Mouse (Mus musculus): ENCODE results near the gene Schip1.

The Schip1 gene

DNA sequence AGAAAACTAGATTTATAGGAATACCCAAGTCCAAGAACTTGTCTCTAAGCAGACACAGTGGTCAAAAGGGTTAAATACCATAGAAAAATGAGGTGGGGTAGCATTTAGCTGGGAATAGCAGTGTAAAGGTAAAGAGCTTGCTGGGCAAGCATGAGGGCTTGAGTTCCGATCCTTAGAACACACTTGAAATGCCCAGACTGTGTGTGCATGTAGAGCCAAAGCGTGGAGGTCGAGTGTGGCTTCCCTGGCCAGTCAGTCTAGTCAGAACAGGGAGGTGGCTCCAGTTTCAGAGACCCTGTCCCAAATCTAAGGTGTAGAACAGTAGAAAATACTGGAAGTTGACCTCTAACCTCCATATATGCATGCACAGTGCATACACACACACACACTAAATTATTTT lies 418.9 kb downstream of the Schip1 start:
- DNase-seq, result no peak

DNA sequence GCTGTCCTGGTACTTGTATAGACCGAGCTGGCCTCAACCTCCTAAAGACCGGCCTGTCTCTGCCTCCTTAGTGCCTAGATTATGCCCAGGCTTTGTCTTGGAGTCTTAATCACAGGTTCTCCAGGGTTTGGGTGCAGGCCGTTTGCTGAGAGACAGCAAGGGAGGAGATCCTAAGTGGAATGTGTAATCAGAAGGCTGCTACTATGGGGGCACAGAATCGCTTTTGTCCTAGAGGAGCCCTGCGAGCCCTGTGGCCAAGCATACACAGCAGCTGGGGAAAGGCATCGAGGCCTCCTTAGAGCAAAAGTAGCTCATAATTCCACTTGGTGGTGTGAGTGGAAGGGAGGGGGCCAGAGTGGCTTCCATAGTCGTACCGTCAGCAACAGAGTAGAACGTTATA lies 419.4 kb downstream of the Schip1 start:
- no peak for DNase-seq

DNA sequence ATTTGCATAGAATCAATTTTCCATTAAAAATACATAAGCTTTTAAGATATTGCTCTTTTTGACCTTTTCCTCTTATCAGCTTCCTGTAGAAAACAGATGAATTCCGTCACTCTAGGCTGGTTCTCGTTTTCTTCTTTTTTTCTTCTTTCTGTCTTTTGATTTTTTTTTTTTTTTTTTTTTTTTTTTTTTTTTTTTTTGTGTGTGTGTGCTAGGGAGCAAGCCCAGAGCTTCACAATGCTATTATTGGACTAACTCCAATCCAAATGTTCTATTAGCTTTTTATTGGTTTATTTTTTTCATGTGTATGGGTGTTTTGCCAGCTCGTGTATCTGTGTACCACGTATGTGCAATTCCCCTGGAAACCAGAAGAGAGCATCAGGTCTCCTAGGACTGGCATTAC lies 420.0 kb downstream of the Schip1 start:
- no peak for DNase-seq

DNA sequence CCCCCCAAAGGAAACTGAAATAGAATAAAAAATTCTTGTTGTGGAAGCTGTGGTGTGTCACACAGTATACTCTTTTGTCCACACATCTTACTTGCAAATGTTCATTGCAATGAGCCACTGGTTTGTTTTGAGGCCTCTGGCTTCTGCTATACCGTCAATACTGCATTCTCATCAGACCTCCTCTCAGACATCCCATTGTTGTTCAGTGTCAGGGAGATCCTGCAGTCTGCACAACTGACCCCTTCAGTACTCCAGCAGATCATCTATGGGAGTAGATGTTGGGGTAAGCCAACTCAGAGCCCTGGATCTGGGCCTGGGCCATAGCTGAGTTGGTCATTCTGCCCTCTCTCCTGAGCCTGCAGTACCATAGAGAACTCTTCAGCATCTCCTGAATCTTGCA lies 423.0 kb downstream of the Schip1 start:
- DNase-seq, result no peak

DNA sequence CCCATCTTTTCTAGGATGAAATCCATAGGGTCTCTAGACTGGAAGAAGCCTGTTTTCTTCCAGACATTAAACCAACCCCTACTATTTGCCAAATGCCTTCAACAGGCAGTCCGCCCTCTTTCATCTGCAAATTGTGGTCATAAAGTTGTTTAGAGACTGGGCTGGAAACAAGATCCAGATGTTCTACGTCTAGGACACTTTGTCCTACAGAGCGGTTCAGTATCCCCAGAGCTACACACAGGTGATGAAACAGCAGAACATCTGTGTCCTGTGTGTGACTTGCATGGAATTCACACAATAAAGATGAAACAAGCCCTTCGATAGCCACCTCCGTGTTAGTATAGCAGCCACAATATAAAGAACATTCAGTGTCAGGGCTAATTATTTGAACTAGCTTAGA lies 423.7 kb downstream of the Schip1 start:
- DNase-seq, result no peak

DNA sequence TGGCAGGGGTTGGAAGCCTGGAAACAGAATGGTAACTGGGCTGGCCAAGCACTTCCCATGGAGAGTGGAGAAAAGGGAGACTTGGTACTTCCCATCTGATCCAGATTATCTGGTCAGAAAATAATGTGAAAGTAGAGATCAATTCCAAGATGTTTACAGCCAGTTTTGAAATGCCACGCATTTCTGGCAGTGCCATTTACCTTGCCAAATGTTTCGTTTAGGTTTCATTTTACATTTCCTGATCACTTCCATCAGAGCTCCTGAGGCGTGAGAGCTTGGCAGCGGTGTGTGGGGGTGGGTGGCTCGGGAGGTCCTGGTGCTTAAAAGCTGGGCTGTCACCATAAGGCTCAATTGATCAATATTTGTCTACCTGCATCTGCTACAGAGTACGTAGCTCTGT lies 426.9 kb downstream of the Schip1 start:
- DNase-seq, result no peak

DNA sequence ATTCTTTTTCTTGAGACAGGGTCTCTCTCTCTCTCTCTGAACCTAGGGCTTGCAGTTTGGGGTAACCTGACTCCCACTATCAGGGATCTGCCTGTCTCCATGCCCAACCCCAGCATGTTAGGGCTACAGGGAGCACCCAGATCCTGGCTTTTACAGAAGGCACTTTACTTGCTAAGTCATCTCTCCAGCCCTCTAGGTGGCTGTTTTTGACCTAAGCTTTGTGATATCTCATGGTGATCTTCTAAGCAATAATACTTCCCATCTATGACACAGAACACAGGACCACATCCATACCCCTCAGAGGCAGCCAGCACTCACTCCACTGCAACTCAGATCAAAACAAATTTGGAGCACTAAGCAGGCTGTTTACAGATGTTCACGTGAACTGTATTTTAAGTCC lies 427.5 kb downstream of the Schip1 start:
- no peak for DNase-seq

DNA sequence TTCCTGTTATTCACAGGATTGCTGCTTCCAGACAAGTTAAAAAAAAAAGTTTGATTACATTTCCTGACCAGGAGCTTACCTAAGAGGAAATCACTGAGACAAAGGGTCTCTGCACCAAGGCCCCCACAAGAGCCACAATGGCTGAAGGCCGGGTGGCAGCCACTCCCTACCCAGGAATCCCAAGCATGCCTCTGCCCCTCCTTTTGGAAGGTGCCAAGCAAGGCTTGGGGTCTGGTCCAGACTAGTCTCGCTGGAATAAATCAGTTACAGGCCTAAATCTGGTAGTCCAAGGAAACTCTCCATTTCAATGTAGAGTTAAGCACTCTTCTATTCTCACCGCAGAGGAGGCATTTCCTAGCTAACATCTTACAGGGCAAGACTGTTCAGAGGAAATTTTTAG lies 427.9 kb downstream of the Schip1 start:
- no peak for DNase-seq

DNA sequence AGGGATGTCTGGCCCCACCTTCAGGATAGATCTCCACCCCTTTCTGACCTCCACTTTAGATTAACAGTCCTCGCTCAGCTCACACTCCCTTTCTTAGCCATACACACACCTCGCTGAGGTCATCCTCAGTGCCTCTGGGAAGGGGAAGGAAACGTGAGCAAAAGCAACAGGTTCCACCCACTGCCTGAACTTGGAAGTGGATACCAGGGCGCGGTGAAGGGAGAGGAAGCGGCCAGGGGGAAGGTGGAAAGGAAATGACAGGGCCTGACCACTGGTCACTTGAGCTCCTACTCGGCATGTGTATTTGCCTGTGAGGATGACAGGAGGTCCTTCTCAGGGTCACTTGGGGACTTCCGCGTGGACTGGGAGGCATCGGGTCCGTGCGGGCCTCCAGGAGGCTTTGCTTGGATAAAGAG lies 428.6 kb downstream of the Schip1 start:
- no peak for DNase-seq

DNA sequence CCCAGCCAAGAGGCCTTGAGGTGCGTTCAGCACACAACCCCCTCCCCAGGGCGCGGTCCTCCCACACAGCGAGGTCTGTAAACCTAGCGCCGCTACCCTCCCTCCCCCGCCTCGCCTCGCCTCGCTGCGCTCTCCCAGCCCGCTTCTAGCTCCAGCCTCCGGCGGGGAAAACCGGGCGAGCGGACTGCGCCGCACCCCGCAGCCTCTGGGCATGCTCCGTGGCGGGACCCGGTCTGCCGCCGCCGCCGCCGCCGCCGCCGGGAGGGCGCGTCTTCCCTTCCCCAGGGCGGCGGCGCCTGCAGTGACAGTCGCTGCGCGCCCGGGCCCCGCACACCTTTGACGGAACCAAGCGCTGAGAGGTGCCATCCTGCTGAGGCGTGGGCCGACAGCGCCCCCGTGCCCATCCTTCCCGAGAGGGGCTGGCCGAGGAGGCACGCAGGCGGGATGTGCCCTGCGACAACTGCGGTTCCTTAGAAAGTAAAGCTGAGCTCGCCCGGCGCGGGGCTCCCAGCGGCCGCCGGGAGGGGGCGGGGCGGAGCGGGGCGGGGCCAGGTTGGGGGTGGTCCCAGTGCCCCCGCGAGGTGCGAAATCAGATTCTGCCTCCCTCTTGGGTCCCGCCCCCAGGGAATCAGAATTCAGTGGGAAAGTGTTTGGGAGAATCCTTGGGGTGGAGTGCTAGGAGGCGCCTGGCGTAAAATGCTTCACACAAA lies 429.1 kb downstream of the Schip1 start:
- DNase-seq, result peak; percentile 78

DNA sequence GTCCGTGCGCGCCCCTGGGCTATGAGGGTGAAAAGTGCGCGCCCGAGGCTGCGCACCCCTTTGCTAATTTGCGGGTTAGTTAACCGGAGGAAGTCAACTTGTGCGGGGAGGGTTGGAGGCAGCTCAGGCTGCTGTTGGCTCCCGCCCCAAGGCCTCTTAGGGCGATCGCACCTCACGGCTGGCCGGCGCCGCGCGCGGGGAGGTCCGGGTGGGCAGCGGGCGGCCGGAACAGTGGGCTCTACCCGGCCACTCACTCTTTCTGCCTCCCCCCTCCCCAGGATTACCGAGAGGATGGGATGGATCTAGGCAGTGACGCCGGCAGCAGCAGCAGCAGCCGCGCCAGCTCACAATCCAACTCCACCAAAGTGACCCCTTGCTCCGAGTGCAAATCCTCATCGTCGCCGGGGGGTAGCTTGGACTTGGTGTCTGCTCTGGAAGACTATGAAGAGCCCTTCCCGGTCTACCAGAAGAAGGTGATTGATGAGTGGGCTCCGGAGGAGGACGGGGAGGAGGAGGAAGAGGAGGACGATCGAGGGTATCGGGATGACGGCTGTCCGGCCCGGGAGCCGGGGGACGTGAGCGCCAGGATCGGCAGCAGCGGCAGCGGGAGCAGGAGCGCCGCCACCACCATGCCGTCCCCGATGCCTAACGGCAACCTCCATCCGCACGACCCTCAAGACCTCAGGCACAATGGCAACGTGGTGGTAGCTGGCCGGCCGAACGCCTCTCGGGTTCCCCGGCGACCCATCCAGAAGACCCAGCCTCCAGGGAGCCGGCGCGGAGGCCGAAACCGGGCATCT lies 429.9 kb downstream of the Schip1 start:
- peak; percentile 25 for DNase-seq

DNA sequence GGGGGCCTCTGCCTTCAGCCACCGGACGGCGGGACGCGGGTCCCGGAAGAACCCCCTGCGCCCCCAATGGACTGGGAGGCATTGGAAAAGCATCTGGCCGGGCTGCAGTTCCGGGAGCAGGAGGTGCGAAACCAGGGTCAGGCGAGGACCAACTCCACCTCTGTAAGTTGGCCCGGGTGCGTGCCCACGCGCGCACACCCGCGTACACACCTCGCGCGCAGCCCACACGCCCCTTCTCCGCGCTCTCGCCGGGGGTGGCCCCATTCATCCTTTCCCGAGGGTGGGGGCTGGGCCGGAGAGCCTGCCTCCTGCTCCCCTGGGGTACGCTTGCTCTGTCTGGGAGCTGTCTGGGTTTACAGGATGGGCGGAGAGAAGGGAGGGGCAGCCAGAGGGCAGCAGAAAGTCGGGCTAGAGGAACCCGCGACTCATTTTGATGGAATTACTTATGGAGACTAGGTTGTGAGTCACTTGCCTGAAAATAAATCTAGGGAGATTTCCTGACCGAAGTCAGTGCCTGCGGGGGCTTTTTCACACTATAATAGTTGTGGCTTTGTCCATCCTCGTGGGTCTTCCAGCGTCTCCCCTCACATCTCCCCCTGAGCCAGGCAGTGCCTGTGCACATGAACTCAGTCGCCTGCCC lies 430.6 kb downstream of the Schip1 start:
- DNase-seq, result peak; percentile 72

DNA sequence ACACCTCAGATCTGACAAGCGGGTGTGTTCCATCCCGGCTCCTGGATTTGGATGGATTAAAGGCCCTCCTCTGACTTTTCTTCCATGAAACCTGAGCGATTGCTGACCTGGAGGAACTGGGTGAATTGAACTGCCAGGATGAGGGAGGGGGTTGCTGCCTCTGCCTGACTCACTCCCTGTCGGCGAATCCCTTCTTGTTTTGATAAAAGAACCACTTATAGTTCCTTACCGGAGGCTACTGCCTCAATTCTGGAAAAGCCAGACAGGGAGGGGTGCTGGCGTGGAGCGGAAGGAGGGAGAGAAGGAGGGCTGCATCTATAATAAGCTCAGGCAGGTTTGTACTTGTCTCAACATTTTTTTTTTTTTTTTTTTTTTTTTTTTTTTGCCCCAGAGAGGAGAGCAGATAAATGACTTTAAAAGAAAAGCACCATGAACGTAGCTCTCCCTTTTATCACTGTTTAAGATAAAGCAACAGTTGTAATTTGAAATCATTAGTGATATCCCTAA lies 431.2 kb downstream of the Schip1 start:
- peak; percentile 29 for DNase-seq

DNA sequence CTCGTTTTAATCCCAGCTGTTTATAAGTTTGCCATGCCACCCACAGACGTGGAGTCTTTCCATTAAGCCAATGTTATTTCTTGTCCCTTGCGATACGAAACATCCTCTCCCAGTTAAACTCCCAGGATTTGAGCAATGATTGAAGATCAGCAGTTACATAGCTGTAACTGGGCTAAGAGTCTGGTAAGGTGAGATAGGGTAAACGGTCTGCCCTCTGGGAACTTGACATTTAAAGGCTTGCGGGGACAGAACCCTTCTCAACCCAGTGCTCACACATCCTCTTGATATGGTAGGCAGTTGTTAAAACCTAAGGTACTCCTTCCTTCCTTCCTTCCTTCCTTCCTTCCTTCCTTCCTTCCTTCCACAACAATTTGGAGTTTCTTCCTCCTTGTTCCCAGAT lies 431.9 kb downstream of the Schip1 start:
- DNase-seq, result no peak

DNA sequence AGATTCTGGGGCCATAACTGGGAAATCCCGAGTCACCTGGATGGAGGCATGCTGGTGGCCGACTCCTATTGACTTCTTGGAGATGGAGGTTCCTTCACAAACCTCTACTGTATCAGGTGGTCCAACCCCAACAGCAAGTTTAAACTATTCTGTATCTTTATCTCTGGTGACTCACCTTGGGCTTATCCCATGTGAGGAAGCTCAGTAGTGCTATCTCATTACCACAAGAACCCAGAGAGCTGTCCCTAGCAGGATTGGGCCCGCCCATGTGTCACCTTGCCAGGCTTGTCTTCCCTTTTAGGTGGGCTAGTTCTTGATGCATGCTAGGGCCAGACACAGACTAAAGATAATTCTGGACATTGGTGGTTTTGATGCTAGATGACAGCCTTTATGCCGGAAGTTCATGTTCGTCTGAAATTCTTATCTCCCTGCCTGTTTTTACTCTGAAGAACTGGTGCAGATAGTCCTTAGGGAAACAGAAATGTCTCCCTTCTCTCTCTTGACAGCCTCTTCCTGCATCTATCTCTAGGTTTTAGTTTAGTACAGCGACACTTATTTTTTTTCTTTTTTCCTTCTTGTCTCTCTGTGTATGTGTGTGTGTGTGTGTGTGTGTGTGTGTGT lies 435.0 kb downstream of the Schip1 start:
- no peak for DNase-seq

DNA sequence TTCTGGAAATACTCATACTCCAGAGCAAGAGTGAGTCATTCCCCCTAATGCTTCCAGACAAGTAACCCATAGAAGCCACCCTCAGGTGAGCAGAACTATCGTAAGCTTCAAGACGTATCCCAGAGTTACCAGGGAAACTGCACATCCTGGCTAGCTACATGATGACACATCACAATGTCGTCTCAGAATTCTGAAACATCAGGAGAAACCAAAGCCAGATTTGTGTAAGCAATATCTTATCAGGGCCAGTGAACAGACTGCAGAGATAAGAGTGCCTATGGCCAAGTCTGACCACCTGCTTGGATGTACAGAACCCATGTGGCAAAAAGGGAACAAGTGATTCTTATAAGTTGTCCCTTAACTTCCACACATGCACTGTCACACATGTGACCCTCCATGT lies 440.2 kb downstream of the Schip1 start:
- no peak for DNase-seq

DNA sequence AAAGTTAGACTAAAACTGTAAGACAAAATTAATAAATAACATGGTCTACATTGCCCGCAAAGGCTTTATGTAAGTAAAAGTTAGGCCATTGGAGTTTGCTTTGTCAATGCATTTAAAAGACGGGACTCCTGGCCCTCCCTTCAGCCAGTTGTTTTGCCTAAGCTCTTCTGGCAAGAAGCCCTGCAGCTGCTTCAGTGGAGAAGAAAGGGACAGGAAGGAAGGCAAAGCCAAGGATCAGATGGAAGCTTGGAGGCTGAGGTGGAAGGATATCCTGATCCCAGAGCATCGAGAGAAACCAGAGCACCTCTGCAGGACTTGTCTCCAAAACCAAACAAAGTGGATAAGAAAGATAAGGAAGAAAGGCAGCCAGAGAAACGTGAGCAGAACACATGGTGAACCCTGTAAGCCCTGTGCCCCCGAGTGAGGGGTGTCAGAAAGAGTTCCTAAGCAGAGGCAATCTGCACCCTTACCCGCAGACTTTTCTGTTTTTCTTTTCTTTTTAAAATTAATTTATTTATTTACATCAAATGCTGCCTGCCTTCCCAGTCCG lies 442.2 kb downstream of the Schip1 start:
- no peak for DNase-seq

DNA sequence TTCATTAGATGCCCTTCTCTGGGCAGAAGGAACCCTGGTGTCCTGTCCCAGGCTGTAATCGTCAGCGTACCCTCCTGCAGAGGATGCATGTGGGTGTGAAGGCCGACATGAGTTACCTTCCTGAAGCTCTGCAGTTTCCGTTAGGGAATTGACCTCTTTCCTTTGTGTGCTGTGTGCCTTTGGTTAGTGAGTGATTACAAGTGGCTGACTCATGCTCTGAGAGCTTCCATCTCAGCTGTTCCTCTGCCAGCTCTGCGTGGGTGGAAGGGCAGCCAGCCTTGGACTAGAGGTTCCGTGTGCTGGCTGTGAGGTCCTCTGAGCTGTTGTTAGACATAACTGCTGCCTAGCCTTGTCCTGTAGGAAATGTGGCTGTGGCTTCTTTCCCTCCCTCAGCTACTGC lies 444.0 kb downstream of the Schip1 start:
- peak; percentile 72 for DNase-seq

DNA sequence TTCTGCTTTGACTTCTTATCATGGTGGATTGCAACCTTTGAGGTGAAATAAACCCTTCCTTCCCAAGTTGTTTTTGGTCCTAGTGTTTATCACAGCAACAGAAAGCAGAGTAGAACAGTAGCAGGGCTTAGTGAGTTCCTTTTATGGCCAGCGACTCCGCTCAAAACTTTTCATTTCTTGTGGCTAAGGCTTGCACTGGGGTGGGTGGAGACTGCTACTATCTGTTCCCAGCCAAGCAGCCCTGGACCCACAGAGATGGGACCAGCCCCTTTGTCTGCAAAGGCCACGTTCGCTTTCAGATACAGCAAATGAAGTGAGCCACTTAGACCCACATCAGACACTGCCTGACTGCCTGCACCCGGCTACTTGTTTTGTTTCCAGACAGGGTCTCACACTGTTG lies 446.3 kb downstream of the Schip1 start:
- DNase-seq, result no peak

DNA sequence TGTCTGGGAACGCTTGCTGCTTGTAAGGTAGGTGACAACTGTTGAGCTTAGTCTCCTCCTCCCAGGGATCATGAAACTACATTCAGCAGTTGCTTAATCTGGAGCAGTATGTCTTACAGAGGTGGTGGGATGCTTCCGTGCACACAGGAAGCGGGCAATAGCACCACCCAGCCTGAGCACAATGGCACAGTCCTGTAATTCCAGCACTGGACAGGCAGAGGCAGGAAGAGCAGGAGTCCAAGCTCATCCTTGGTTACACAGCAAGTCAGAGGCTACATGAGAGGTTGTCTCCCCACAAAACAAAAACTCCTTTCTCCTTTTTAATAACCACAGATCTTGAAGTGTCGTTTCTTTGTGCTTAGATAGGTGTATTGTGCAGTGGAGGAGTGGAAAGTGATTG lies 447.1 kb downstream of the Schip1 start:
- DNase-seq, result no peak

DNA sequence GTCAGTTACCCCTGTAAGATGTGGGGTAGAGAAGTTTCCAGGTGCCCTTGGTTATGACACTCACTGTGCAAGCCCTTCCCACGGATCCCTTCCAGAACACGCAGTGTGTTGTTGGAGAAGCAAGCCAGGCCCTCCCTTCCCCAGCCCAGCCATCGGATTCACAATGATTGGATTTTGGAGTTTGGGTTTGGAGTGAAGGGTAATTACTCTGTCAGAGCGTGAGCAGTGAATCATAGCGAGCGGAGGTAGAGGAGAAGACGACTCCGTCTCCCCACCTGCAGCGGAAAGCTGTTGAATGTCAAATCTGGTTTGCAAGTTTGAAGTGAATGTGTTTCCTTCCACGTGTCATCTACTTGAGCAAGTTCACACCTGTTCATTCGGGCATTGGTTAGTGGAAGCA lies 447.7 kb downstream of the Schip1 start:
- peak; percentile 45 for DNase-seq

DNA sequence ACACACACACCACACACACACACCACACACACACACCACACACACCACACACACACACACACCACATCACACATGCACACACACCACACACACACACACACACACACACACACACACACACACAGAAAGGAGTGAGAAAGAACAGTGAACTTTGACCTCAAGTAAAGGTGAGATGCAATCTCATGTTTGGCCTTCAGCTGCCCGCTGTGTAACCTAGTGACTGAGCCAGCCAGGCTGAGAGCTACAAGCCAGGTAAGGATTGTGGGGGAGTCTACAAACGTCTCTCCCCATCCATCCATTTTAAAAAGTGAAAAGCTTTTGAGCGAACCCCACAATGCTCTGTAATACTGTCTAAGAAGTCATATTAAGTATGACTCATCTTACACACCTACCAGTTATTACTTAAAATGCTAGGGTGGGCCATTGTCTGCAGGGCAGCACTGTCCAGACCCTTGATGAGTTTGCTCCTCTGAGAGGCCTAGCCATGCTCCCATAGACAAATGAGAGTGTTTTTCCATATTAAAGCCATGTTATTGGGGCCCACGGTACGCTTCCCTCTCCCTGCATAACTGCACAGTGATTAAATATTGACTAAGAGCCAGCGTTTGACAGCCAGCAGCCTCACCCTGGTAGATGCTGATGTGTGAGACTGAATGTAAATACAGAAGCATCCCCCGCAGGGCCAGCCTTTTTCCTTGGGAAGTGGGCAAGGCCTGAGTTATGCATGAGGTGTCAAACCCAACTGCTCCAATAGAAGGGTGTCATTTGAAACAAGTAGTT lies 448.9 kb downstream of the Schip1 start:
- no peak for DNase-seq
